Mouse (Mus musculus) layer of hippocampus, postnatal 10 days (tissue): ENCODE measurements at regions not wholly inside any gene's neighbourhood (a gene's known extent, or its start where the extent isn't known, plus 50 kb on each side); places are given as distances from the start of the nearest gene placed in this dataset.

ENCODE experiments used
- DNase-seq, 2 experiments: peaks; one replicate each; pipeline ENCODE4 v3.0.0; 2021; ENCODE audit warnings: low spot score in 2 of 2

DNA sequence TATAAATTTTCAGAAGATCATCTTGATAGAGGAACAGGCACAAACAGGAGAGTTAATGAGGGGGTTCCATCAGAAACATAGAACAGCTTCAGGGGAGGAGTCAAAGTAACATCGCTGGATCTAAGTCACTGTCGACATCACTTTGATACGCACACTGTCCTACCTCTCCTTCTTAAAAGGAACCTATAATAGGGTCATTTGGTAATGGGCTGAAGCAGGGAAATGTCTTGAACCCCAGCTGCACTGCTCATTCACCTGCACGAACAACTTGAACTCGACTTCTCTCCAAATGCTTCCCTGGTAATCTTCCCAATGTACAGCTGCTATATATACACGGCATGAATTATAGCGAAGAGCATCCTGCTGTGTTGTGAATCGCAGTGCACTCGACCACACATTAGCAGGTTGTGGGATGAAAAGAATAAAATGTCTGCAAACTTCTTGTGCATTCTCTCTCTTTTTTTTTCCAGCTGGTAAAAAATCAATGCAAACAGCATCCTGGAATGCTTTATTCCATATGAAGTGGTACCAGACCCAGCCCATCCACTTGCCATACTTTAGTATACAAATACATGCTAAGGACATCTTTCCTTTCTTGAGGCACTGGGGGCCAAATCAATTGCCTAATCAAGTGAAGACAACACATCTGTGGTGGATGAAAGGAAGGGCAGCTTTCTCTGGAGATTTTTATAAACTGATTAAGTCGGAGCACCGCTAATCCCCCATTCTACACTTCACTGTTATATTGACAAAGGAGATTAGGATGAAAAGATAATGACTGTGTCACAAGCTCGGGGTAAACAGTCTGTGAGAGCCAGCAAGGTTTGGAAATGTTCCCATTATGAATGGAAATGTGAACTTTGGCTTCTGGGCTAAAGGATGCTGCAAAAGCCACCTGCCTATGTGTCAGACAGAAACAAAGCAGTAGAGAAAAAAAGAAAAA lies 325.6 kb upstream of the Itga1 start:
- DNase-seq = no peak

DNA sequence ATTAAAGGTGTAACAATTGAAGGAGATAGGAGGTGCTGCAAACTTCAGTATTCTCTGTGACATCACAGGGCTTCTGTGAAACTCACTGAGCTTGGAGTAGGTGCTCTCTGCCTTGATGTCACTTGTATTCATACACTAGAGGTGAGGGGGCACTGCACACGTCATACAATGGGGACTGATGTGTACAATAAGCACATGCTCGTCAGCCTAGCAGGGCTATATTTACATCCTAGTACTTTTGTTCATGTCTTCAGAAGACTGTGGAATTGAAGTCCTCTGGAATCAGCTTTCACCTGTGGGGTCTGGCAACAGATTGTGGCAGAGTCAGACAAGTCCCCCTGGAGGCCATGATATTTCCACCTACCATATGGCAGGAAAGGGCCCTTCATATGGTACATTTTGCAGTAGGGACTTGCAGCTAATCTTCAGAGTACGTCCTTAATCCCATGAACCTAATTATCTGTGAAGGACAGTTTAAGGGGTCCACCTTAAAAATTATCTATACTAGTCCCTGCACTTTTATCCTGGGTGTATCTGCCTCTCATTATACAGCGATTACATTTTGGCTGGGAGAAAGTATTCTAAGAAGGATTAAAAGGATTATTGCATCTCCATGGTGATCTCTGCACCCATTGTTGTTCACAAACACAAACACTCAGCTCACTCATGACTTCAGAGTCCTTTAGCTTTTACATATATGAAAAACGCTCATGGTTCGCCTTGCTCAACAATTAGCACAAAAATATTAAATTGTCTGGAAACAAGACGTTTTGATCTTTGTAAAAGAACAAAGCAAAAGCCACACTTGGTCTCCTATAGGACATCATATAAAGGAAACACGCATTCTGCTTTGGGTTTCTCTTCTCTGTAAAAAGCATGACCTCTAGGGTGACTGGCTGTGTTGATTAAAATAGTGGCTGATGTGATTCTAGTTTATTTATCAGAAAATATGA lies 324.1 kb upstream of the Itga1 start:
- DNase-seq = no peak

GRCm38 (mm10) chr13:115423761-115424160 lies 322.0 kb upstream of the Itga1 start:
- no peak for DNase-seq

DNA sequence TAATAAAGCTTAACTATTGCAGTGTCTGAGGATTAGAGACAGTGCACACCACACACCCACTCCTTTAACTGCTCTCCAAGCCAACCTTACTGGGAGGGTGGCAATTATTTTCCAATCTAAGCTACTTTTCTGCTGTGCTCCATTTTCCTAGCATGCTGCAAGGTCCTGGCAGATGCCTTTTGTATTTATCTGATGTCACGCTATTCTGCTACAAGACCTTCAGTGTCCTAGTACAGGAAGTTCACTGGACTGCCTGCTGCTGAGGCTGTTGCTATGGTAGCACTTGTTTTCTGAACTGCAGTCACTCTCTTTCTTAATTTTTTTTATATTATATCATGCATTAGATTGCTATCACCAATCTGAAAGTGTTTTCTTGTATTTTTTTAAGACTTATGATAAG lies 319.7 kb upstream of the Itga1 start:
- no peak for DNase-seq

GRCm38 (mm10) chr13:115417829-115418228 lies 316.1 kb upstream of the Itga1 start:
- DNase-seq = no peak

DNA sequence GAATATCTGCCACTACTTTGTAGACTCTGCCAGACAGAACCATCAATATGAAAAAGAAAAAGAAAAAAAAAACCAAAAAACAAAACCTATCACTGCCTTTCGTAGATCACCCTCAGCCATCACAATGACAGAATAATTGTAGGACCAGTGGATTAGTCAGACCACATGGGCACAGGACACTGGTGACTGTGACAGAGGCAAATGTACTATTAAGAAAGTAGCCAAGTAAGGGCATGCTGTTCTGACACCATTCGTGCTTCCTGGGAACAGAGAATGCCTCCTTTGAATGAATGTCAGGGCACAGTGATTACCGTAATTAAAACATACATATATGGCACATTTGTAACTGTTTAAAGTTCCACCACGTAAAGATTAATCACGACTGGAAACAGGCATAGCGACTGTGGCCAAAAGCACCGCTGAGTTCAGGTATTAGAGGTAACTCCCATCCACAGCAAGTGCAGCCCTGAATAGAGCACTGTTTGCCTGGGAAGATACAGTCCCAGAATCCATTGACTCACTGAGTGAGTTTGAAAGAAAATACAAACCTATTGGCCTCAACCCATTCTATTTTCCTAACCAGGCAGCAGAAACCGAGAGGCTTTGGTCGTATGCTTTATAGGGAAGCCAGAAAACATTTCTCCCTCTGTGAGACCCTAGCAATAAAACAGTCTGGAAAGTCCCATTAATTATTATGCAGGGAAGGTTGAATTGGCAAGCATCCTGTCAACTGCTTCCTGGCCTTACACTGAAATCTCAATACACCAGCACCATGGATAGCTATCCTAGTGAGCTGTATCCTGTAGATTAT lies 312.2 kb upstream of the Itga1 start:
- no peak for DNase-seq

- no peak for DNase-seq
Measured at GRCm38 (mm10) chr13:115405916-115406315, 304.2 kb upstream of the Itga1 start.

GRCm38 (mm10) chr13:115400706-115401215 lies 299.0 kb upstream of the Itga1 start:
- no peak for DNase-seq

DNA sequence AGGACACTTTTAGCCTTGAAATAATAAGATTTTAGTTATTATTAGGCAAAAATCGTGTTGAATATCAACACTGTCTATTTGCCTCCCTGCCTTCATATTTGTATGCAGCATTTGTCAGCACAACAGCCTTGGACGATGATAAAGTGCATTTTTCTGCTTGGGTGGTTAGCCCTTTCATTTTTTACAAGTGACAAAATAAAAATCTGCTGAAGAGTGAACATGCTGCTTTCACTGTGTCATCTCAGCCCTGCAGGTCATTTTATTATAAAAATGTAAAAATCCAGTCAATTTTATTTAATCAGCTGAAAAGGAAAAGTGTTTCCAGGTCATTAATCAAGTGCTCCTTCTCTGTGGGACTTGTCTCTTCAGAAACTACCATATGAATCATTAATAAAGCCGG lies 277.9 kb upstream of the Itga1 start:
- DNase-seq = no peak

DNA sequence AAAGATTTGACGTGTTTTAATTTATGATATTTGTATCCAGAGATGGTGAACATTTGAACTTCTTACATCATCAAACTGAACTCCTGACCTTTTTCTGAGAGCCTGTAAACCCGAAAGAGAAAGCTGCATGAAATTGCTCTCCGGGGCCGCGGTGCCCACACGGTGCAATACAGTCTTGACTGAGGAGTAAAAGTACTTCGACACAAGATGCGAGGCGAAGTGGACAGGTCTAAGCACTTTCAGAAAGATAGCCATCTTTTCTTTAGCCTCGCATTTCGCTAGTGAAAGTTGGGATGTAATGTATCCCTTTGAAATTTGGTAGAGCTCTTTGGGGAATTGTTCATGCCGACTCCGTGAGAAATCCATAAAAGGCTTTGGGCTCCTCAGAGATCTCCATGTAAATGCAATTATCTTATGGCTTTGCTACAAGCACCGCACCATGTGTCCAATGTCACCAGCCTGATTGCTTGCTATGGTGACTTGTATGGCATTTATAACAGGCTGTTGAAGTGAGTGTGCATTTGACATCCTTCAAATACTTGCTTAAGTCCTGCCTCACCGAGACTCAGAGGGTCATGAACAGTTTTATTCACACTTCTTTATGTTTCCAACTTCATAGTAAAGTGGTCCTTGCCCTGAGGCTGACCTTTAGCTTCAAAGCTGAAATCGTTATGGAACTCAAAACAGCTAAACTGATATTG lies 274.6 kb upstream of the Itga1 start:
- DNase-seq = no peak

DNA sequence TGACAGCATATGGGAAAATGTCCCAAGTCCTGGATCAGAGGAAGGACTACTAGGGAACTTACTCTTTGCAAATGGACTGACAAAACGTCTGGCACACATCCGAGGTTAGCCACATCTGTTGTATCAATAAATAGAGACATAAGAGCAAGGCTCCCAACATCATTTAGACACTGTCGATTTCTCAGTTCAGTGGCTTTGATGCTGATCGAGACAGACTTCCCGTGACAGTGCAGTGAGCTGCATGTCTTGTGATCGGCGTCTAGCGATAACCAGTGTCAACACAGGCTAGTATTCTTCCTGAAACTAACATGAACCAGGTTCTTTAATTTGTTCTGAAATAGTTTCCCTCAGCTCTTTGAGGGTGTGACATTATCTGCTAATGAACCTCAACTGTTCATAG lies 259.7 kb upstream of the Itga1 start:
- DNase-seq = no peak

DNA sequence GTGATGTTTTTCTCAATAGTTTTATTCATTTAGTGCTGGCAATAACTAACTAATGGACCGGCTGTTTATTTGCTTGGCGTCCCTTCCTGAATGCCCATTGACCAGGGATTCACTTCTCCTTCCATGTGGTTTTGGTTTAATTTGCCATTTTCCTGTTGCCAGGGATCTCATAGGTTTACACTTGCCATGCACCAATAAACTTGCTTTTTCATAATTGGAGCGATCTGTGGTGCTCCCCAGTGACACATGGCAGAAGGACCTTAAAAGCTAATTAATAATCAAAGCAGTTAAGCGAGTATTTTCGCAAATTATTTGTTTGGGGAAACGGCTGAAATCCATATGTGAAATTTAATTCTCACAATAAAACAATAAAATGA lies 245.2 kb upstream of the Itga1 start:
- DNase-seq = no peak

DNA sequence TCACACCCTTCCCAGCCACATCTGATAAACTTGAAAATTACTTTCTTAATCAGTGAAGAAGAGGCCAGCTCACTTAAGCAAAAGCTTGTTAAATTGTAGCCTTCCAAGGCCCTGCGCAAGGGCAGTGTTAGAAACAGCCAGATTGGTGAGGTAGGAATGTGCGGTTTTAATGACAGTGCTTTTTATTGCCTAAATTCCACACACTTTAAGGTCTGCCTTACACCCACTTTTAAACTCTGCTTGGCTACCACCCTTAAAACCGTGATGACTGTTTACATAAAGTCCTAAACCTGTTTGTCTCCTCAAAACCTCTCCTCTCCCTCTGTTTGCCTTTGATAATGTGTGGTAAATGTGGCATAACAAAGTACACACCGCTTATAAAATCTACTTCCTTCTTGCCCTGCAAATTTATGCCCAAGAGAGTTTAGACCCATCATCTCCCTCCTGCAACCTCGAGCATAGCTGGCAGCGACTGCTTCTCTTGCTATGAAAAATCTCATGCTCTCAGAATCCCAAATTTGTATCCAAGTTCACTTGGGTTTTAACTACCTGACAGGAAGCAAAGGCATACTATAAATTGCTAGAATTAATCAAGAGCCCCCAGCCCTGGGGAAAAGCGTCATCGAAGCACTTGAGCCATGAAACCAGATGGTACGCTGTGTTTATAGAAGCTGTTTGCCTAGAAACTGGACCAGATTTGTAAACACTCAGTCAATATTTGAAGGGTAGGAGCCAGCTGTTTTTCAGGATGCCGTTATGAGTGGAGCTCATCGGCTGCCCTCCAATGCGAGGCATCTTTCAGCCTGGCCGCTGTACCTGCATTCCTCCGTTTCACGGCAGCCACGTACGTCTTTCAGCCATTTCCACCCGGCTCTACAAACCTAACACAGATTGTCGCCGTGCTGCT lies 244.6 kb upstream of the Itga1 start:
- peak; percentile 28 to 29 for DNase-seq

DNA sequence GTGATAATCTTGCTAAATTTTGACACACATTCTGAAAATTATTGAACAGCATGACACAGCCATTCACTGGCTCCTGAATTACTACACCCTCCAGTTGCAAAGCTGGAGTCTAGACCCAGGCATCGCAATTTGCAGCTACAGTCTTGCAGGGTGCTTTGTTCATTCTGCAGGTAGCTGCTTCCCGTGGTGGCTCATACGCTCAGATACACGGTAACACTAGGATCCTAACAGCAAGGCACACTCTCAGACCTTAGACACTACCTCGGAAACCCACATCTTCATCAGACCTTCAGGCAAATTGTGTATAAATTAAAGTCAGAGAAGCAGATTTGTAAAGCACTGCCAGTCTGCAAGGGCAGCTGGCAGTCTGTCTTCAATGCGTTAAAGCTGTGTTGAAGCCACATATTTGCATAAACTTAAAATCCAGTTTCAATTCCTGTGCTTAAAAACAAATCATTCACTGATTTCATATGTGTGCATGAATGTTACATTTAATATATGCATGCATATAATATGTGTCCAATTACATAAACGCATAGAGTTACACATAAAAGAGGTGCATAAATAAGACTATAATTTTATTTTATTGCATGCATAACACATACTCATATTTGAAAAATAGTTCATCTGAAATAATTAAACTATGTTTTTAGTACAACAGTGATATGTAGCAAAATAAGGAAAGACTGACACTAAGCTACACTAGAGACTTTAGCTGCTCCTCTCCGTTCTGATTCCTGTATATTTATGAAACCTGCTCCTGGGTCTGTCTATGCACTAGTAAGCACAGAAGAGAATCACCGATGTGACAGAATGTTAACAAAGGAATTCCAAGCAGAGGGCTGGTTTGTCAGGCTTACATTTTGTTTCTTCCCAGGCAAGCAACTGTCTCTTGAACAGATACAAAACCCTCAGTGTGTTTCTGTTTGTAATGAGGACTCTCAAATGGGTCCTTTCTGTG lies 227.5 kb upstream of the Itga1 start:
- DNase-seq = peak in 1 of 2 experiments; percentile 3

GRCm38 (mm10) chr13:115326294-115326693 lies 224.5 kb upstream of the Itga1 start:
- no peak for DNase-seq

GRCm38 (mm10) chr13:115316681-115317080 lies 214.9 kb upstream of the Itga1 start:
- DNase-seq = no peak

DNA sequence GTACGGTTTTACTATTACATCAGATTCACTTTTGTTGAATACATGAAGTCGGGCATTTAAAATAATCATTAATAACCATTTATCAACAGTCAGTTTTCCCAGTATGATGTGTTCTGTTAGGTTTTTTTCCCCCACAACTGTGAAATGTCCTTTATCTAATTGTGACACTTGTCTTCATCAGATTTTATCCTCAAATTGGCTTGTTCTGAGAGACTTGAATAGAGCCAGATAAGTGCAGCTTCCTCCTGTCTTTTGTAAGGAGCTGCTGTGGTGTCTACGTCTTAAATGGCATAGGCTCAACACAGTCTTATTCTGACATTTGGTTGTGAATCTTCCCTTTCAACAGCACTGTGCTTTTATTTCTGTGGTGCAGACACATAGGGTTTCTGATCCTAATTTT lies 206.8 kb upstream of the Itga1 start:
- DNase-seq = no peak

DNA sequence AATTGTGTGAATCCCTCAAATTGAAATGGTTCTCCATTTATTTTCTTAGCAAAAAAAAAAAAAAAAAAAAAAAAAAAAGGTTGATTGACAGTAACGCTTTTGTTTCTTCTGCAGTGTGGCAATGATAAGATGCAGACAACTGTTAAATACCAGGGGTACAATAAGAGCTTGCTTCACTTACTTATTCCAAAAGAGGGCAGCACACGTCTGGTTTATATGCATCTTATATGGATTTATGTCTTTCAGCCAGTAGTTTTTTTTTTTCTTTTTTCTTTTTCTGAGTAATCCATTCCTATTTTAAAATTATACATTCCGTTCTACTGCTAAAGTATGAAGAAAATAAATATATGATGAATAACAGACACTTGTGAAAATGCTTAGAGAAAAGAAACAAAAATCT lies 185.6 kb upstream of the Itga1 start:
- no peak for DNase-seq
